Mouse (Mus musculus): ENCODE measurements around the gene Apol7a.

The Apol7a gene

GRCm38 (mm10) chr15:77384340-77385030 is 14.4 kb downstream of the Apol7a start:
- H3K27me3 ChIP-seq (ENCODE audit: control insufficient read depth, insufficient read depth, low read length, poor library complexity, severe bottlenecking) = no peaks in the 10 kb centered on the region
- no peak for DNase-seq (ENCODE audit: low read depth, low spot score)

DNA sequence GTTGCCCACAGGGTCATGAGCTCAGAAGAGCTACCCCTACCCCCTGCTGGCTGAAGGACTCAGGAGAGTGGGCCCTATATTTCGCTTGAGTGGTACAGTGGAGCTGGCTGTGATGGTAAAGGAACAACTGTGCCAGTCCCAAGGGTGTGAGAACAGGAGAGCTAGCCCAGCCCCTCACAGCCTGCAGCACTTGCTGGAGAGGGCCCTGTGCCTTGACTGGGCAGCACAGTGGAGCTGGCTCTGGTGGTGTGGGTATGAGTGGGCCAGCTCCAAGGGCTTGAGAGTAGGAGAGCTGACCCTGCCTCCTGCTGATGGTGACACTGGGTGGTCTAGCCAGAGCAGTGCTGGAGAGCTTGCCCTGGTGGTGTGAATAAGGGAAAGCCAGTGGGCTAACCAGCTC is 16.0 kb downstream of the Apol7a start:
- Histone ChIP-seq H3K36me3 (ENCODE audit: control insufficient read depth, insufficient read depth, low read length, poor library complexity, severe bottlenecking) (no peaks in the 10 kb centered on the region), H3K27me3 (ENCODE audit: control insufficient read depth, insufficient read depth, low read length, poor library complexity, severe bottlenecking) (no peaks in the 10 kb centered on the region)
- DNase-seq (ENCODE audit: low read depth, low spot score) = no peak

More at GRCm38 (mm10) chr15:77384340-77385030, 14.4 kb downstream of the Apol7a start:
- H3K36me3 ChIP-seq (ENCODE audit: control insufficient read depth, insufficient read depth, low read length, poor library complexity, severe bottlenecking) = no peaks in the 10 kb centered on the region

DNA sequence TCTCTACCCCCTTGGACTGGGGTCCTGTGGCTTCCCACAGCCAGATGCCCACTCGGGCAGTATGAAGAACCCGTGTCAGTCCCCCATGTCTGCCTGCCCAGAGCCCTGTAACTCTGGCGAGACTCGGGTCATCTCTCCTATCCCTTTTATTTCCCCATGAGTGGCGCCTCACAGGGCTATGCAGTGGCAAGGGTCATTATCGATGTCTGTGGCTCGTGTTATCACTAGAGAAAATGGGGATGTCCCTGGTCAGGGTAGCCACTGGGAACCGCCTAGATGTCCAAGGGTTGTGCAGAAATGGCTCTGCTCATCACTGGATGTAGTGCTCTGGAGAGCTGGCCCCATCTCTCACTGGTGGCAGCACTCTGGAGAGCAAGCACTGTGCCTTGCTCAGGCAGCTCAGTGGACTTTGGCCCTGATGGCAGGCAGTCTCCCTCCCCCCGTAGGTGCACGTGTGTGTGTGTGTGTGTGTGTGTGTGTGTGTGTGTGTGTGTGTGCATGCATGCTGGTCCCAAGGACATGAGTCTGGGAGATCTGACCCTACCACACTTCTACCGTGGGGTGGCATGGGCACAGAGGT is 16.5 kb downstream of the Apol7a start:
- no peak for DNase-seq (ENCODE audit: low read depth, low spot score)
- Histone ChIP-seq H3K27me3 (ENCODE audit: control insufficient read depth, insufficient read depth, low read length, poor library complexity, severe bottlenecking) (no peaks in the 10 kb centered on the region), H3K36me3 (ENCODE audit: control insufficient read depth, insufficient read depth, low read length, poor library complexity, severe bottlenecking) (no peaks in the 10 kb centered on the region)

GRCm38 (mm10) chr15:77381481-77381880 is 17.4 kb downstream of the Apol7a start:
- no peak for DNase-seq (ENCODE audit: low read depth, low spot score)
- no peaks in the 10 kb centered on the region for H3K27me3 ChIP-seq (ENCODE audit: control insufficient read depth, insufficient read depth, low read length, poor library complexity, severe bottlenecking)
- no peaks in the 10 kb centered on the region for H3K36me3 ChIP-seq (ENCODE audit: control insufficient read depth, insufficient read depth, low read length, poor library complexity, severe bottlenecking)

- H3K27me3 ChIP-seq (ENCODE audit: control insufficient read depth, insufficient read depth, low read length, poor library complexity, severe bottlenecking) = no peaks in the 10 kb centered on the region
- no peak for DNase-seq (ENCODE audit: low read depth, low spot score)
- no peaks in the 10 kb centered on the region for H3K36me3 ChIP-seq (ENCODE audit: control insufficient read depth, insufficient read depth, low read length, poor library complexity, severe bottlenecking)
Observed at GRCm38 (mm10) chr15:77379921-77380320, 19.0 kb downstream of the Apol7a start.

GRCm38 (mm10) chr15:77377419-77377818 is 21.5 kb downstream of the Apol7a start:
- Histone ChIP-seq H3K27me3 (ENCODE audit: control insufficient read depth, insufficient read depth, low read length, poor library complexity, severe bottlenecking) (no peaks in the 10 kb centered on the region), H3K36me3 (ENCODE audit: control insufficient read depth, insufficient read depth, low read length, poor library complexity, severe bottlenecking) (no peaks in the 10 kb centered on the region)
- no peak for DNase-seq (ENCODE audit: low read depth, low spot score)

GRCm38 (mm10) chr15:77376920-77377319 is 22.0 kb downstream of the Apol7a start:
- H3K36me3 ChIP-seq (ENCODE audit: control insufficient read depth, insufficient read depth, low read length, poor library complexity, severe bottlenecking) = no peaks in the 10 kb centered on the region
- no peak for DNase-seq (ENCODE audit: low read depth, low spot score)
- H3K27me3 ChIP-seq (ENCODE audit: control insufficient read depth, insufficient read depth, low read length, poor library complexity, severe bottlenecking) = no peaks in the 10 kb centered on the region

- no peak for DNase-seq (ENCODE audit: low read depth, low spot score)
- Histone ChIP-seq H3K27me3 (ENCODE audit: control insufficient read depth, insufficient read depth, low read length, poor library complexity, severe bottlenecking) (no peaks in the 10 kb centered on the region), H3K36me3 (ENCODE audit: control insufficient read depth, insufficient read depth, low read length, poor library complexity, severe bottlenecking) (no peaks in the 10 kb centered on the region)
Observed at GRCm38 (mm10) chr15:77370588-77370987, 28.3 kb downstream of the Apol7a start.

- DNase-seq (ENCODE audit: low read depth, low spot score) = no peak
- no peaks in the 10 kb centered on the region for H3K27me3 ChIP-seq (ENCODE audit: control insufficient read depth, insufficient read depth, low read length, poor library complexity, severe bottlenecking)
- H3K36me3 ChIP-seq (ENCODE audit: control insufficient read depth, insufficient read depth, low read length, poor library complexity, severe bottlenecking) = no peaks in the 10 kb centered on the region
Observed at GRCm38 (mm10) chr15:77369981-77370380, 28.9 kb downstream of the Apol7a start.

GRCm38 (mm10) chr15:77368818-77369320 is 30.0 kb downstream of the Apol7a start:
- Histone ChIP-seq H3K36me3 (ENCODE audit: control insufficient read depth, insufficient read depth, low read length, poor library complexity, severe bottlenecking) (no peaks in the 10 kb centered on the region), H3K27me3 (ENCODE audit: control insufficient read depth, insufficient read depth, low read length, poor library complexity, severe bottlenecking) (no peaks in the 10 kb centered on the region)
- no peak for DNase-seq (ENCODE audit: low read depth, low spot score)

DNA sequence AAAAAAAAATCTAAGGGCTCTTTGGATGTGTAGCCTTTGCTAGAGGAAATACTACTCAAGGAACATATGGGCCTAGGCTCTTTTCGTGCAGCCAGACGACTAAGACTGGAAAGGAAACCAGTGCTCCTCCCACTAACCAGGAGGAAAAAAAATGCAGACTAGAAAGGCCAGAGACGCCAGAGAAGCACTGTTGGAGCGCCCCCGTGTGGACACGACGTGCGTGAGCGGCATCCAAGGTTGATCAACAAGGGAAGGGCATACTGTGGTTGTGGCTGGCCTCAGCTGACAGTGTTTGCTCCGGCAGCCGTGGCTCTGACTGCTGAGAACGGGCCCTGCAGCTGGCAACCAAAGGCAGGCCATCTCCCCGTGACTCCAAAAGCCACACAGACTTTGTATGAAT is 30.8 kb downstream of the Apol7a start:
- peak; percentile 67 for DNase-seq (ENCODE audit: low read depth, low spot score)
- H3K27me3 ChIP-seq (ENCODE audit: control insufficient read depth, insufficient read depth, low read length, poor library complexity, severe bottlenecking) = no peaks in the 10 kb centered on the region
- H3K36me3 ChIP-seq (ENCODE audit: control insufficient read depth, insufficient read depth, low read length, poor library complexity, severe bottlenecking) = no peaks in the 10 kb centered on the region

DNA sequence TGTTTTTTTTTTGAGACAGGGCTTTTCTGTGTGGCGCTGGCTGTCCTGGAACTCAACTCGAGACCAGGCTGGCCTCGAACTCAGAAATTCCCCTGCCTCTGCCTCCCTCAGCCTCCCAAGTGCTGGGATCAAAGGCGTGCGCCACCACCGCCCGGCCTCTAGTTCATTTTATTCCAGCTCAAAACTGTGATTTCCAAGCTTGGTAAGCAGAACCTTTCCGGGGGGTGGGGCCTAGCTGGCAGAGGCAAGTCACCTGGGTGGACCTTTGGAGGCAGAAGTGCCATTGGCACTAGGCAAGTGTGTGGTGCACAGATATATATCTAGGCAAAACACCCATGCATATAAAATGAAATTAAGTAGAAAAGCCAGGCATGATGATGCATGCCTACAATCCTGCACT is 31.4 kb downstream of the Apol7a start:
- Histone ChIP-seq H3K27me3 (ENCODE audit: control insufficient read depth, insufficient read depth, low read length, poor library complexity, severe bottlenecking) (no peaks in the 10 kb centered on the region), H3K36me3 (ENCODE audit: control insufficient read depth, insufficient read depth, low read length, poor library complexity, severe bottlenecking) (no peaks in the 10 kb centered on the region)
- no peak for DNase-seq (ENCODE audit: low read depth, low spot score)

GRCm38 (mm10) chr15:77366706-77367484 is 32.0 kb downstream of the Apol7a start:
- peak; percentile 31 for DNase-seq (ENCODE audit: low read depth, low spot score)
- Histone ChIP-seq H3K27me3 (ENCODE audit: control insufficient read depth, insufficient read depth, low read length, poor library complexity, severe bottlenecking) (no peaks in the 10 kb centered on the region), H3K36me3 (ENCODE audit: control insufficient read depth, insufficient read depth, low read length, poor library complexity, severe bottlenecking) (no peaks in the 10 kb centered on the region)

GRCm38 (mm10) chr15:77365700-77366570 is 33.0 kb downstream of the Apol7a start:
- no peaks in the 10 kb centered on the region for H3K27me3 ChIP-seq (ENCODE audit: control insufficient read depth, insufficient read depth, low read length, poor library complexity, severe bottlenecking)
- DNase-seq (ENCODE audit: low read depth, low spot score) = no peak
- no peaks in the 10 kb centered on the region for H3K36me3 ChIP-seq (ENCODE audit: control insufficient read depth, insufficient read depth, low read length, poor library complexity, severe bottlenecking)

Measured in splenic B cell, adult 2 months (primary cell).